Mouse (Mus musculus): ENCODE results near the gene Vldlr. TPM values are rescaled to one million over a fixed set of nuclear protein-coding genes. Genes with fewer than 3 reads are reported as not detected.

The Vldlr gene
- total RNA-seq, 2 experiments from 2014 or later = 75.7 to 78.7 TPM

- intact Hi-C loops (cut with DNase I) = loop anchor here (10.0 kb wide), 1 partner anchor 482 kb away; no protein-coding TSS in a partner anchor
- peak; percentile 24 for DNase-seq
Measured at GRCm38 (mm10) chr19:27227131-27227530, 10.8 kb downstream of the Vldlr start.

GRCm38 (mm10) chr19:27228254-27228653 is 12.0 kb downstream of the Vldlr start:
- no peak for DNase-seq
- intact Hi-C loops (cut with DNase I) = loop anchor here (10.0 kb wide), 1 partner anchor 483 kb away; no protein-coding TSS in a partner anchor

- intact Hi-C loops (cut with DNase I) = no loop called here
- no peak for DNase-seq
Measured at GRCm38 (mm10) chr19:27233386-27233785, 17.1 kb downstream of the Vldlr start.

DNA sequence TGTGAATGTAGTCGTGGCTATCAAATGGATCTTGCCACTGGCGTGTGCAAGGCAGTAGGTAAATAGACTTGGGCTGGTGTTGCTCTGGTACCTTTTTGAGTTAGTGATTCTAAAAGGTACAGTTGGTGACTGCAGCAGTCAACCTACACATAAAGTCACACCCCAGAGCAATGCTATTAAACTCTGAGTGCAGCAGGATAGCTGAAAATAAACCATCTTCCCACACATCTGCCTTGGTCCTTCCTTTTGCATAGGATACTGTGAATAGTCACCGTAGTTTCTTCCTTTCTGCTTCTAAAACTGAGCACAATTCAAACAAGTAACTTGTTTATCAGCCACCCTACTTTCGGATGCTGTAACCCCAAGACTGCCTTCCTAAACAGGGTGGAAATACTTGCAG is 23.6 kb downstream of the Vldlr start:
- no peak for DNase-seq
- intact Hi-C loops (cut with DNase I) = no loop called here

GRCm38 (mm10) chr19:27243527-27243926 is 27.2 kb downstream of the Vldlr start:
- DNase-seq = no peak
- intact Hi-C loops (cut with DNase I) = no loop called here

DNA sequence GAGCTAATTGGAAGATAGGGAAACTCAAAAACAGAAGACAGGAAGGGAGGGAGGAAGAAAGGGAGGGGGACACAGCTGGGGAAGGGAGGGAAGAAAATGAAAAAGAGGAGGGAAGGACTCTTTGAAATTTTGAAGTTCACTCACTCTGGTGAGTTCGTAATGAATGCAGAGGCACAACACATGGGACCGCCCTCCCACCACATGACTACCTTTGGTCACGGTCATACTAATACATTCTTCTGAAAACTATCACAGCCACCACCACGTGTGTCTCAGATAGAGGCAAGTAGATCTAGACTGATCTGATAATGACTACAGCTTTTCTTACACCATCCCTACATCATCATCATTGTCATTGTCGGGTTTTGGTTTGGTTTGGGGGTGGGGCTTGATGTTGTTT is 38.5 kb downstream of the Vldlr start:
- intact Hi-C loops (cut with DNase I) = loop anchor here (5.0 kb wide), 1 partner anchor 158 kb away; no protein-coding TSS in a partner anchor

GRCm38 (mm10) chr19:27255678-27256077 is 39.4 kb downstream of the Vldlr start:
- intact Hi-C loops (cut with DNase I) = no loop called here
- DNase-seq = no peak

More for the DNA sequence above, 38.5 kb downstream of the Vldlr start:
- no peak for DNase-seq

GRCm38 (mm10) chr19:27260102-27260501 is 43.8 kb downstream of the Vldlr start:
- DNase-seq = no peak
- intact Hi-C loops (cut with DNase I) = no loop called here

- intact Hi-C loops (cut with DNase I) = no loop called here
- no peak for DNase-seq
Measured at GRCm38 (mm10) chr19:27260621-27261278, 44.5 kb downstream of the Vldlr start.

- DNase-seq = no peak
- intact Hi-C loops (cut with DNase I) = no loop called here
Measured at GRCm38 (mm10) chr19:27262141-27262540, 45.9 kb downstream of the Vldlr start.

- no peak for DNase-seq
- intact Hi-C loops (cut with DNase I) = no loop called here
Measured at GRCm38 (mm10) chr19:27273385-27273784, 57.1 kb downstream of the Vldlr start.

DNA sequence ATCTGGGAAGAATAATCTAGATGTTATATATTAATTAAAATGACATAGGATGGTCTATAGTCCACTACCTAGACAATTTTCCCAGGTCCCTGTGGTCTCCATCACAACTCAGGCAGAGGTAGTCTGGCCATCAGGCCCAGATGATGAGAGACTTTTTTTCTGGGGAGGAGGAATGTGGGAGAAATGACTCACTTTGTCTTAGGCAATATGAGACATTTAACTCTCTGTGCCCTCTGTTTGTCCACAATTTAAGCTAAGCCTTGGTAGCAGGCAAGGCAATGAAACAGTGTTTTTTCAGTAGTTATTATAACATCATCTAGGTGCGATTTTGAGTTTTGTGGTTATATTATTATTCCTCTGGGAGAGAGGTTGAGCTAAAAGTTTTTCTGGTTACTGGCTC is 58.1 kb downstream of the Vldlr start:
- intact Hi-C loops (cut with DNase I) = no loop called here
- no peak for DNase-seq

DNA sequence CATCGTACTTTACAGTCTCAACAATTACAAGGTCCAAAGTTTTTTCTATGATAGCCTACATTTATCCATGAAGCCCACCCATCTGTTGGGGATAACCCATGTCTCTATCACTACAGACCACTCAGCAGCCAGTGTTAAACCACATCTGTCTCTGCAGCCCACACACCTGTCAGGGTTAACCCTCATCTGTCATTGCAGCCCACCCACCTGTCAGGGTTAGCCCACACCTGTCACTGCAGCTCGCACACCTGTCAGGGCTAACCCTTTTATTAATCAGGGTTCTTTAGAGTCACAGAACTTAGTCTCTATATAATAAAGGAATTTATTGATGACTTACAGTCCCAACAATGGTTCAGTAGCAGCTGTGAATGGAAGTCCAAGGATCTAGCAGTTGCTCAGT is 62.9 kb downstream of the Vldlr start:
- intact Hi-C loops (cut with DNase I) = no loop called here
- no peak for DNase-seq

Other genes with a start within 250 kb of the Vldlr start
- under 1 TPM in 1 of 2 experiments, not detected in 1; 0.08 TPM for gene Kcnv2, start 106.1 kb downstream of the Vldlr start, total RNA-seq (2021)
- 100 to 1,000 TPM; 103 to 121 TPM for gene Pum3, start 213.3 kb downstream of the Vldlr start, total RNA-seq (2021)